Mouse (Mus musculus): ENCODE results near the gene Phb2. TPM values are rescaled to one million over a fixed set of nuclear protein-coding genes. Genes with fewer than 3 reads are reported as not detected.

The Phb2 gene
- total RNA-seq, 2 experiments from 2014 or later = 99.5 to 160 TPM

Other genes with a start within 250 kb of the Phb2 start
- 0.11 and 1.2 TPM in 2 replicates for gene Clstn3, start 247.5 kb upstream of the Phb2 start, total RNA-seq (2015)
- 0.51 and 0.73 TPM in 2 replicates for gene Clstn3, start 247.5 kb upstream of the Phb2 start, total RNA-seq (2017)
- gene C1rl, start 219.2 kb upstream of the Phb2 start, total RNA-seq (2015) = 9.2 and 11.8 TPM in 2 replicates
- 15.1 and 15.9 TPM in 2 replicates for gene C1rl, start 219.2 kb upstream of the Phb2 start, total RNA-seq (2017)
- 4.7 and 4.8 TPM in 2 replicates for gene C1ra, start 199.9 kb upstream of the Phb2 start, total RNA-seq (2015)
- gene C1ra, start 199.9 kb upstream of the Phb2 start, total RNA-seq (2017) = 3.4 and 3.8 TPM in 2 replicates
- gene C1s1, start 170.0 kb upstream of the Phb2 start, total RNA-seq (2015) = 0.14 TPM in 1 of 2 replicates, not detected in the other
- 0.28 and 1.0 TPM in 2 replicates for gene C1s1, start 170.0 kb upstream of the Phb2 start, total RNA-seq (2017)
- not detected in 2 replicates for gene C1rb, start 142.0 kb upstream of the Phb2 start, total RNA-seq (2015)
- not detected in 2 replicates for gene C1rb, start 142.0 kb upstream of the Phb2 start, total RNA-seq (2017)
- gene C1s2, start 76.3 kb upstream of the Phb2 start, total RNA-seq (2015) = not detected in 2 replicates
- 0.16 TPM in 1 of 2 replicates, not detected in the other for gene C1s2, start 76.3 kb upstream of the Phb2 start, total RNA-seq (2017)
- 32.8 and 48.3 TPM in 2 replicates for gene Lpcat3, start 49.3 kb upstream of the Phb2 start, total RNA-seq (2015)
- gene Lpcat3, start 49.3 kb upstream of the Phb2 start, total RNA-seq (2017) = 22.4 and 24.8 TPM in 2 replicates
- 144 and 179 TPM in 2 replicates for gene Emg1, start 158 bp upstream of the Phb2 start, total RNA-seq (2015)
- 170 and 206 TPM in 2 replicates for gene Emg1, start 158 bp upstream of the Phb2 start, total RNA-seq (2017)
- 308 and 336 TPM in 2 replicates for gene Ptpn6, start 26.4 kb downstream of the Phb2 start, total RNA-seq (2015)
- gene Ptpn6, start 26.4 kb downstream of the Phb2 start, total RNA-seq (2017) = 1,009 and 1,024 TPM in 2 replicates
- gene Grcc10, start 29.0 kb downstream of the Phb2 start, total RNA-seq (2015) = 177 and 203 TPM in 2 replicates
- gene Grcc10, start 29.0 kb downstream of the Phb2 start, total RNA-seq (2017) = 121 and 136 TPM in 2 replicates
- not detected in 2 replicates for gene Gm45234, start 43.7 kb downstream of the Phb2 start, total RNA-seq (2015)
- gene Gm45234, start 43.7 kb downstream of the Phb2 start, total RNA-seq (2017) = not detected in 2 replicates
- 25.7 and 29.8 TPM in 2 replicates for gene Atn1, start 44.2 kb downstream of the Phb2 start, total RNA-seq (2015)
- 3.0 and 10.9 TPM in 2 replicates for gene Atn1, start 44.2 kb downstream of the Phb2 start, total RNA-seq (2017)
- not detected in 2 replicates for gene Eno2, start 57.3 kb downstream of the Phb2 start, total RNA-seq (2015)
- gene Eno2, start 57.3 kb downstream of the Phb2 start, total RNA-seq (2017) = not detected in 2 replicates
- gene Lrrc23, start 67.4 kb downstream of the Phb2 start, total RNA-seq (2015) = not detected in 2 replicates
- gene Lrrc23, start 67.4 kb downstream of the Phb2 start, total RNA-seq (2017) = 0.26 and 3.9 TPM in 2 replicates
- 5.1 and 8.0 TPM in 2 replicates for gene Spsb2, start 96.3 kb downstream of the Phb2 start, total RNA-seq (2015)
- 10.3 and 14.0 TPM in 2 replicates for gene Spsb2, start 96.3 kb downstream of the Phb2 start, total RNA-seq (2017)
- 134 and 144 TPM in 2 replicates for gene Tpi1, start 102.0 kb downstream of the Phb2 start, total RNA-seq (2015)
- gene Tpi1, start 102.0 kb downstream of the Phb2 start, total RNA-seq (2017) = 93.8 and 113 TPM in 2 replicates
- 31.8 and 32.7 TPM in 2 replicates for gene Usp5, start 117.1 kb downstream of the Phb2 start, total RNA-seq (2015)
- gene Usp5, start 117.1 kb downstream of the Phb2 start, total RNA-seq (2017) = 56.3 and 58.5 TPM in 2 replicates
- gene Cdca3, start 117.2 kb downstream of the Phb2 start, total RNA-seq (2015) = 160 and 180 TPM in 2 replicates
- gene Cdca3, start 117.2 kb downstream of the Phb2 start, total RNA-seq (2017) = 168 and 185 TPM in 2 replicates
- not detected in 2 replicates for gene Gnb3, start 127.9 kb downstream of the Phb2 start, total RNA-seq (2015)
- not detected in 2 replicates for gene Gnb3, start 127.9 kb downstream of the Phb2 start, total RNA-seq (2017)
- 0.09 and 0.14 TPM in 2 replicates for gene P3h3, start 145.4 kb downstream of the Phb2 start, total RNA-seq (2015)
- gene P3h3, start 145.4 kb downstream of the Phb2 start, total RNA-seq (2017) = 0.61 TPM in 1 of 2 replicates, not detected in the other
- not detected in 2 replicates for gene Gpr162, start 151.6 kb downstream of the Phb2 start, total RNA-seq (2015)
- 0.33 TPM in 1 of 2 replicates, not detected in the other for gene Gpr162, start 151.6 kb downstream of the Phb2 start, total RNA-seq (2017)
- 0.09 and 0.71 TPM in 2 replicates for gene Cd4, start 175.9 kb downstream of the Phb2 start, total RNA-seq (2015)
- gene Cd4, start 175.9 kb downstream of the Phb2 start, total RNA-seq (2017) = 0.20 and 0.37 TPM in 2 replicates
- gene Lag3, start 199.4 kb downstream of the Phb2 start, total RNA-seq (2015) = 1.2 TPM in 2 replicates
- gene Lag3, start 199.4 kb downstream of the Phb2 start, total RNA-seq (2017) = 0.44 and 1.4 TPM in 2 replicates
- 129 and 159 TPM in 2 replicates for gene Ptms, start 207.8 kb downstream of the Phb2 start, total RNA-seq (2015)
- gene Ptms, start 207.8 kb downstream of the Phb2 start, total RNA-seq (2017) = 195 and 207 TPM in 2 replicates
- 73.6 and 82.9 TPM in 2 replicates for gene Mlf2, start 219.1 kb downstream of the Phb2 start, total RNA-seq (2015)
- gene Mlf2, start 219.1 kb downstream of the Phb2 start, total RNA-seq (2017) = 50.9 and 70.6 TPM in 2 replicates

All from megakaryocyte, adult 5-6 weeks (primary cell).